Mouse (Mus musculus): ENCODE measurements around the gene Lexm. TPM values are rescaled to one million over a fixed set of nuclear protein-coding genes. Genes with fewer than 3 reads are reported as not detected.

Lexm gene
- not detected in 2 replicates for polyA plus RNA-seq (2014; fragmentation: Nextera tagmentation; extraction: Ambion mirVana)

GRCm38 (mm10) chr4:106617056-106617455 lies at the start of gene Lexm:
Lexm (minus strand) TSS chr4:106617241.
- no peak within 1 kb of the TSS for H3K9ac ChIP-seq
- H3K4me1 ChIP-seq (ENCODE audit: insufficient read depth): no peaks in the 10 kb centered on the region
- H3K36me3 ChIP-seq (ENCODE audit: insufficient read depth): no peaks in the 10 kb centered on the region
- H3K4me2 ChIP-seq: peak within 1 kb of the TSS; percentile 40; the same call in 1 of the 2 replicates
- WGBS: 1% methylated on average over 18 of the region's 19 CpGs
- no peak for TF ChIP-seq CTCF (IDR thresholded peaks at IDR 0.05; ENCODE audit: low read depth)
- H3K9me3 ChIP-seq (ENCODE audit: low read depth, low read length): no peaks in the 10 kb centered on the region
- ATAC-seq (ENCODE audit: insufficient read depth) (no peak), DNase-seq (peak; percentile 37)
- H3K27me3 ChIP-seq (ENCODE audit: insufficient read depth, low read length): peaks cover 7% of the 10 kb centered on the region
- H3K27ac ChIP-seq (ENCODE audit: low read depth): no peak within 1 kb of the TSS
- no peak within 1 kb of the TSS for H3K4me3 ChIP-seq (ENCODE audit: low read depth, low read length)

GRCm38 (mm10) chr4:106666546-106666945 lies 49.5 kb upstream of the Lexm start:
- ATAC-seq (ENCODE audit: insufficient read depth) (no peak), DNase-seq (no peak)
- no peak for TF ChIP-seq CTCF (IDR thresholded peaks at IDR 0.05; ENCODE audit: low read depth)
- WGBS: 92% methylated on average over 2 of the region's 2 CpGs
- no peaks in the 10 kb centered on the region for H3K9me3 ChIP-seq (ENCODE audit: low read depth, low read length)
- no peak overlapping the region for H3K4me3 ChIP-seq (ENCODE audit: low read depth, low read length)
- H3K27ac ChIP-seq (ENCODE audit: low read depth): no peak overlapping the region
- H3K27me3 ChIP-seq (ENCODE audit: insufficient read depth, low read length): no peaks in the 10 kb centered on the region
- peaks cover 99% of the 10 kb centered on the region for H3K36me3 ChIP-seq (ENCODE audit: insufficient read depth)
- H3K4me1 ChIP-seq (ENCODE audit: insufficient read depth): no peaks in the 10 kb centered on the region
- no peak overlapping the region for H3K4me2 ChIP-seq
- H3K9ac ChIP-seq: no peak overlapping the region

- Histone ChIP-seq H3K27me3 (ENCODE audit: insufficient read depth, low read length) (no peaks in the 10 kb centered on the region), H3K4me2 (no peak overlapping the region), H3K27ac (ENCODE audit: low read depth) (no peak overlapping the region), H3K9ac (no peak overlapping the region), H3K9me3 (ENCODE audit: low read depth, low read length) (no peaks in the 10 kb centered on the region), H3K4me3 (ENCODE audit: low read depth, low read length) (no peak overlapping the region), H3K36me3 (ENCODE audit: insufficient read depth) (peaks cover 98% of the 10 kb centered on the region), H3K4me1 (ENCODE audit: insufficient read depth) (no peaks in the 10 kb centered on the region)
- no peak for DNase-seq
- ATAC-seq (ENCODE audit: insufficient read depth): no peak
- WGBS: 93% methylated on average over 10 of the region's 10 CpGs
- no peak for TF ChIP-seq CTCF (IDR thresholded peaks at IDR 0.05; ENCODE audit: low read depth)
Measured at GRCm38 (mm10) chr4:106665673-106666072, 48.6 kb upstream of the Lexm start.

- no peaks in the 10 kb centered on the region for H3K4me1 ChIP-seq (ENCODE audit: insufficient read depth)
- WGBS: 95% methylated on average over 2 of the region's 2 CpGs
- ATAC-seq (ENCODE audit: insufficient read depth): no peak
- H3K9ac ChIP-seq: no peak overlapping the region
- no peaks in the 10 kb centered on the region for H3K9me3 ChIP-seq (ENCODE audit: low read depth, low read length)
- no peak overlapping the region for H3K4me3 ChIP-seq (ENCODE audit: low read depth, low read length)
- no peak for DNase-seq
- TF ChIP-seq CTCF (IDR thresholded peaks at IDR 0.05; ENCODE audit: low read depth): no peak
- no peaks in the 10 kb centered on the region for H3K27me3 ChIP-seq (ENCODE audit: insufficient read depth, low read length)
- no peak overlapping the region for H3K27ac ChIP-seq (ENCODE audit: low read depth)
- no peak overlapping the region for H3K4me2 ChIP-seq
- peaks cover 98% of the 10 kb centered on the region for H3K36me3 ChIP-seq (ENCODE audit: insufficient read depth)
Measured at GRCm38 (mm10) chr4:106665269-106665668, 48.2 kb upstream of the Lexm start.

GRCm38 (mm10) chr4:106664697-106665096 lies 47.7 kb upstream of the Lexm start:
- H3K27me3 ChIP-seq (ENCODE audit: insufficient read depth, low read length): no peaks in the 10 kb centered on the region
- DNase-seq (no peak), ATAC-seq (ENCODE audit: insufficient read depth) (no peak)
- H3K4me1 ChIP-seq (ENCODE audit: insufficient read depth): no peaks in the 10 kb centered on the region
- TF ChIP-seq CTCF (IDR thresholded peaks at IDR 0.05; ENCODE audit: low read depth): no peak
- H3K4me2 ChIP-seq: no peak overlapping the region
- H3K9ac ChIP-seq: no peak overlapping the region
- no peak overlapping the region for H3K4me3 ChIP-seq (ENCODE audit: low read depth, low read length)
- H3K27ac ChIP-seq (ENCODE audit: low read depth): no peak overlapping the region
- H3K9me3 ChIP-seq (ENCODE audit: low read depth, low read length): no peaks in the 10 kb centered on the region
- 94% methylated on average over 6 of the region's 6 CpGs for WGBS
- H3K36me3 ChIP-seq (ENCODE audit: insufficient read depth): peaks cover 98% of the 10 kb centered on the region

- Histone ChIP-seq H3K36me3 (ENCODE audit: insufficient read depth) (peaks cover 96% of the 10 kb centered on the region), H3K27ac (ENCODE audit: low read depth) (no peak overlapping the region), H3K4me2 (no peak overlapping the region), H3K9me3 (ENCODE audit: low read depth, low read length) (no peaks in the 10 kb centered on the region), H3K4me1 (ENCODE audit: insufficient read depth) (no peaks in the 10 kb centered on the region), H3K4me3 (ENCODE audit: low read depth, low read length) (no peak overlapping the region), H3K9ac (no peak overlapping the region), H3K27me3 (ENCODE audit: insufficient read depth, low read length) (no peaks in the 10 kb centered on the region)
- no peak for ATAC-seq (ENCODE audit: insufficient read depth)
- no peak for DNase-seq
- no peak for TF ChIP-seq CTCF (IDR thresholded peaks at IDR 0.05; ENCODE audit: low read depth)
- 92% methylated on average over 5 of the region's 5 CpGs for WGBS
Measured at GRCm38 (mm10) chr4:106663956-106664470, 47.0 kb upstream of the Lexm start.

- Histone ChIP-seq H3K27me3 (ENCODE audit: insufficient read depth, low read length) (no peaks in the 10 kb centered on the region), H3K4me1 (ENCODE audit: insufficient read depth) (peaks cover 6% of the 10 kb centered on the region), H3K36me3 (ENCODE audit: insufficient read depth) (peaks cover 63% of the 10 kb centered on the region), H3K4me2 (no peak overlapping the region), H3K27ac (ENCODE audit: low read depth) (no peak overlapping the region), H3K9ac (no peak overlapping the region), H3K4me3 (ENCODE audit: low read depth, low read length) (no peak overlapping the region), H3K9me3 (ENCODE audit: low read depth, low read length) (no peaks in the 10 kb centered on the region)
- no peak for DNase-seq
- ATAC-seq (ENCODE audit: insufficient read depth): no peak
- 86% methylated on average over 10 of the region's 10 CpGs for WGBS
- no peak for TF ChIP-seq CTCF (IDR thresholded peaks at IDR 0.05; ENCODE audit: low read depth)
Measured at GRCm38 (mm10) chr4:106655681-106656080, 38.6 kb upstream of the Lexm start.

Data from lung, embryonic 14.5 days (tissue).